Mouse (Mus musculus) hematopoietic stem cell, adult 5-6 weeks (primary cell): ENCODE results near the gene Eipr1. TPM values are rescaled to one million over a fixed set of nuclear protein-coding genes. Genes with fewer than 3 reads are reported as not detected.
"Not testable (repeated sequence)": the region's sequence is repeated elsewhere in the genome, so short reads cannot be mapped to it uniquely, and the experiment has no call there.

Experiments
- ATAC-seq, 2 experiments: fragments of 125-278 bp in 1 of 2; replicated peaks in 1 of 2; 2 replicates each; pipeline ENCODE4 v1.8.0; 2016 to 2017; ENCODE audit warnings: inconsistent platforms in 2 of 2, mild to moderate bottlenecking in 2 of 2, moderate number of reproducible peaks in 2 of 2, low read depth in 1 of 2, moderate TSS enrichment in 1 of 2; ENCODE audit not compliant: low FRiP score in 2 of 2, poor library complexity in 2 of 2, severe bottlenecking in 2 of 2, insufficient read depth in 1 of 2, low TSS enrichment in 1 of 2
- total RNA-seq: library from RNA; stranded (forward); fragments of 172-1452, 232-1000 nt; gene quantifications from 2 replicates; pipeline ENCODE4 v1.2.3, GENCODE M21; 2017

Gene Eipr1
- total RNA-seq, 1 experiment from 2014 or later: 25.6 TPM

- ATAC-seq: no peak
Measured at GRCm38 (mm10) chr12:28900341-28900740, 148.7 kb downstream of the Eipr1 start.

DNA sequence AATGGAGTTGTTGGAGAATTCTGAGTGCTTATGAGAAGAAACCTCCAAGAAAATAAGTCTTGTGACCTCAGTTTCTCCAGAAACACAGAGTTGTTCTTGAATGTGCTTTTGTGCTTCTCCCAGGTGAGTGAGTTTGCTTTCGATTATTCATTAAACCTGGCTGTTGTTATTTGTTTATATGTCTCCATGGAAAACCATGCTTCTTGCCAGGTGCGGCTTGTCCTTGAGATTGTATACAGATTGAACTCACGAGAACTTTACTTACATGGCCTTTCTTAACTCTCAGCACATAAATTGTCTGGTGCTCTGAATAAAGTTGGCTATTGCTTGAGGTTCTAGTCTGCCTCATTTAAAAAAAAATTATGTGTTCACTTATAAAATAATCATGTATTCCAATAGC, 150.5 kb downstream of the Eipr1 start:
- no peak for ATAC-seq

DNA sequence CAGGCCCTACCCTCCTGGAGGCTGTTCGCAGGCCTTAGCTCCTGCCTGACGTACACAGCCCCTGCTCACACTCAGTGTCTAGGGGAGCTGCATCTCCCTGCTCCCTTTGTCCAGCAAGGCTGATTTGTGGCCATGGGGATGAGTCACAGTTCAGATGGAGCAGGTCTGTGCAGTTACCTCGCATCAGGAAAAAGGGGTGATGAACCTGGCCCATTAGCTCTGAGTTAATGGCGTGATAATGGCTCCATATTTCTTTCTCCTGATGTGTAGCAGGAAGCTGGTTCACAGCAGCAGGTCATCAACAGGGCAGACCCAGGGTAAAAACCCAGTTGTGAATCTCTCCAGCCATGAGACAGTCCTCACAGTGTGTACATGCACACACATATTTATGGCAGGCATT, 151.5 kb downstream of the Eipr1 start:
- no peak for ATAC-seq

DNA sequence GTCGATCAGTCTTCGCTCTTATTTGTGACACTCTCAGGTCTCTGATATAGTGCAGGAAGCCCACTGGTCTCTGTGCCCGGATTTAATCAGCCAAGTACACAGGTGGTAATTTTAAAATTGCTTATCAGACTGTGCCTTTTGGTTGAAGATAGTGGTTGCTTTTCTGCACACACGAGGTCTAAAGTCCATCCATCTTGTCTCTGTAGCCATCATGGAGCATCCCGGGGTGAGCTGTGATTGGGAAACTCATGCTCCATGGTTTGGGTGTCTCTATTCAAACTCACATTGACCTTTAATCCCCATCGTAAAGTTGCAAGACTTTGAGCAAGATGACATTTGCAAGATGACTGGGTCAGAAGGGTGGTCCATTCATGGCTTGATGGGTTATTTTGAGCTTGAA, 153.9 kb downstream of the Eipr1 start:
- ATAC-seq: no peak

DNA sequence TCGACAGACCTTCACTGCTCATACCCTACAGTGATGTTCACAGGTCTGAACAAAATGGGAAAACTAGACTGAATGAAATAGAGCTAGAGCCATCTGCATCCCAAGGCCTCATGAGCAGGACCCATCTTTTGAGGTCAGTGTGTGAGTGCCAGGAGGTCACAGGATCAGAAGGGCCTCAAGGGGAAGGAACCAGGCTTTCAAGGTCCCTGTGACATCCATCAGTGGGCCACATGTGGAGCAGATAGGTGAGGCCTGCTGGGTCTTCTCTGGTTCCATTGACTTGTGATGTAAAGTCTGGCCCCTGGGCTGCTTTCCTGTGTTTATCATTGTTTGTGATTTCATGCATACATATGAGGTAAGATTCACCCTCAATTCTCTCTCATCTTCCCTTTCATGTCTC, 154.4 kb downstream of the Eipr1 start:
- no peak for ATAC-seq

DNA sequence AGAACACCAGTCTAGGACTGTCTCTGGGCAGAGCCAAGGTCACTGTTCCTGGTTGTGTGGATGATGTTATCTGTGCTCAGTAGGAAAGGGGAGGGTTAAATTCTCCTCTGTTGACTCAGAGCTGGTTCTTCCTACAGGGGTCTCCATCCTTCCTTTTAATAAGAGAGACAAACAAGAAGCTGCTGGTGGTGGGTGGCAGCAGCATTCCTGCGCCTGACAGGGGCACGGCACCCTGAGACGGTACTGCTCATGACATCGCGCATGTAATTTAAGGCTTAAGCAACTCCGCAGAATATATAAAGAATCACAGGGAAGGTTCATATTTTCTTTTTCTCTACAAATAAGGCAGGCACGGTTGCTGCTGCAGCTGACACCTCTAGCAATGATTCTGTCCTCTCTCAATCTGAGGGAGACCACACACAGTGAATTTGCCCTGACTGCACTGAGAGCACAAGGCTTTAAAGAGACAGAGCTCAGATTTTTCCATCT, 155.2 kb downstream of the Eipr1 start:
- no peak for ATAC-seq

- ATAC-seq: no peak
Measured at GRCm38 (mm10) chr12:28907814-28908213, 156.2 kb downstream of the Eipr1 start.

DNA sequence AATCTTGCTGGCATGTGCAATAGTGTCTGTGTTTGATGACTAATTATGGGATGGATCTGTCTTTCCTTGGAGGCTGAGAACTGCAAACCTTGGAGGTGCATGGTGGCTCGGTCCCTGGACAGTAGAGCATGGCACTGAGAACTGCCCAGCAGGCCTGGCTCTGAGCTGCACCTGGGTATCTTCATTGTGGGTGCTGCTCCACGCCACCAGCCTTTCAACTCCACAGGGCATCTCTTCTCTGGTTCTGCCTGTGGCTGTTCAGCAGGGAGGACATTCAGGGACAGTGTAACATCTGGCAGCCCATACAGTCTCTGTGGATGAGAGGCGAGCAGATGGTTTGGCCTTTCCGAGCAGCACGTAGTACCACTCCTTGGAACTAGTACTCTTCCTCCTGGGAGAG, 158.2 kb downstream of the Eipr1 start:
- no peak for ATAC-seq

GRCm38 (mm10) chr12:28910568-28910967, 159.0 kb downstream of the Eipr1 start:
- no peak for ATAC-seq

DNA sequence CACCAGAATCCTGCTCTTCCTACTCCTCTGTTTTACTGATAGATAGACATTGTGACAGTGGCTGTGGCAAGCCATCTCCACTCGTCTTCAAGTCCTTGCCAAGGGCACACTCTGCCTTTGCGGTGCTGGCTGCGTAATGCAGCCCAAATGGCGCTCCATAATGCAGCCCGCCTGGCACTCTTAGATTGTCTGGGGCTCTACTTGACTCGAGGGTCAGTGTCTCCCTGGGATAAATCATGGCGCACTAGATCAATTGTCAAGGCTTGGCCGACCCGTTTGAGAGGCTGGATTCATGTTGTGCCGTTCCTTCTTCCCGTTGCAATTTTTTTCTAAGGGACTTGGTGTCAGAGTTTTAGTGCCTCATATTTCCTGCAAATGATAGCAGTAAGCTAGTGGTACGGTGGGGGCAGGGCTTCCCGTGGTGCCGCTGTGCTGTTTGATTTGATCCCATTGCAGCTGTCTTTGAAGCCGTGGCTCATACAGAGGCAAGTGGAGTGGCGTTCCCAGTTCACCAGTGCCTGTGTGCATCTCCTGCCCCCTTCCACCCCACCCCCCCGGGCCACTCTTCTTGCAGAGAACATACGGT, 160.8 kb downstream of the Eipr1 start:
- no peak for ATAC-seq

GRCm38 (mm10) chr12:28913099-28913498, 161.5 kb downstream of the Eipr1 start:
- no peak for ATAC-seq

DNA sequence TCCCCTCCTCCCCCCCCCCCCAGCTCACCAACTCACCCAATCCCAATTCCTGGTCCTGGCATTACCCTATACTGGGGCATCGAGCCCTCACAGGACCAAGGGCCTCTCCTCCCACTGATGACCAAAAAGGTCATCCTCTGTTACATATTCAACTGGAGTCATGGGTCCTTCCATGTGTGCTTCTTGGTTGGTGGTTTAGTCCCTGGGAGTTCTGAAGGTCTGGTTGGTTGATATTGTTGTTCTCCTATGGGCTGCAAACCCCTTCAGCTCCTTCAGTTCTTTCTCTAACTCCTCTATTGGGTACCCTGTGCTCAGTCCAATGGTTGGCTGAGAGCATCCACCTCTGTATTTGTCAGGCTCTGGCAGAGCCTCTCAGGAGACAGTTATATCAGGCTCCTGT, 162.5 kb downstream of the Eipr1 start:
- ATAC-seq: not testable (repeated sequence)

Other genes starting within 250 kb of the Eipr1 start
- not detected in 2 replicates for gene Dcdc2c, start 199.4 kb upstream of the Eipr1 start, total RNA-seq
- not detected in 2 replicates for gene Allc, start 169.3 kb upstream of the Eipr1 start, total RNA-seq
- gene Colec11, start 128.4 kb upstream of the Eipr1 start, total RNA-seq: not detected in 2 replicates
- gene Rps7, start 115.8 kb upstream of the Eipr1 start, total RNA-seq: 4,313 and 6,295 TPM in 2 replicates
- gene Rnaseh1, start 102.2 kb upstream of the Eipr1 start, total RNA-seq: 25.5 and 26.0 TPM in 2 replicates
- gene Adi1, start 76.6 kb upstream of the Eipr1 start, total RNA-seq: 26.1 and 45.0 TPM in 2 replicates
- gene Trappc12, start 1.3 kb upstream of the Eipr1 start, total RNA-seq: 51.4 and 57.8 TPM in 2 replicates